Mouse (Mus musculus) liver (tissue): ENCODE data around the gene Clstn1.

Experiments
- DNase-seq: peaks from one replicate; pipeline ENCODE4 v3.0.0-alpha.2; 2020; ENCODE audit warnings: mixed read lengths

Clstn1 gene

GRCm38 (mm10) chr4:149683875-149684274 lies 97.6 kb downstream of the Clstn1 start:
- DNase-seq = no peak

DNA sequence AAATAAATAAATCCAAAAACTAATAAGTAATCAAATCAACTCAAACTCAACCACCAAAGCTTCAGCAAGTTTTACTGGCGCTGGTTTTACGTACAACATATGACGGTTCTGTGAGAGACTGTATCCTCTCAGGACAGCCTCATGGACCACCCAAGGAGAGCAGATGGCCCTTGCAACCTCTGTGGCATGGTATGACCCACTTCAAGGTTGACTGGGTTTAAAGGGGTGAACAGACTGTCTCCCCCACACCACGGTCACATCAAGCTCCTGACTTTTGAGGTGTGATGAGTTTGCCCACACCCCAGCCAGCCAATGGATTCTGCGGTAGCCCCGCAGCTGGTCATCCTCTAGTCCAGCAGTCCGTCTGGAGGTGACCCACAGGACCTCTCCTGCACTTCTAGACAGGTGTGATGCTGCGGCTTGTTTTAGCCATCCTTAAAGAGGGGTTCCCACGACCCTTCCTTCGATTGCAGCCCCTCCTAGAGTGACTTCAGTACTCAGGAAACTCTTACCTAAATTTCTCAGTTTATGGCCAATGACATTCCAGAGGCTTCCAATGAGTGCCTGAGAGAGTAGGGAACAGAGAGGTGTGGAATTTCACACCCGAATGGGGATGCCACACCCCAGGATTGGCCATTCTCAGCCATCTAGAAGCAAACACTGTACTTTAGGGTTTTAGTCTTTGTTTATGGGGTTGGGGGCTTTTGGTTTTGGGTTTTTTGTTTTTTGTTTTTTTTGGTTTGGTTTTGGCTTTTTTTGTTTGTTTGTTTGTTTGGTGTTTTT lies 98.8 kb downstream of the Clstn1 start:
- no peak for DNase-seq

GRCm38 (mm10) chr4:149688861-149689260 lies 102.6 kb downstream of the Clstn1 start:
- no peak for DNase-seq

- no peak for DNase-seq
These were observed 103.8 kb downstream of the Clstn1 start for GRCm38 (mm10) chr4:149689822-149690700.

- peak; percentile 35 for DNase-seq
These were observed 104.6 kb downstream of the Clstn1 start for GRCm38 (mm10) chr4:149690828-149691280.

DNA sequence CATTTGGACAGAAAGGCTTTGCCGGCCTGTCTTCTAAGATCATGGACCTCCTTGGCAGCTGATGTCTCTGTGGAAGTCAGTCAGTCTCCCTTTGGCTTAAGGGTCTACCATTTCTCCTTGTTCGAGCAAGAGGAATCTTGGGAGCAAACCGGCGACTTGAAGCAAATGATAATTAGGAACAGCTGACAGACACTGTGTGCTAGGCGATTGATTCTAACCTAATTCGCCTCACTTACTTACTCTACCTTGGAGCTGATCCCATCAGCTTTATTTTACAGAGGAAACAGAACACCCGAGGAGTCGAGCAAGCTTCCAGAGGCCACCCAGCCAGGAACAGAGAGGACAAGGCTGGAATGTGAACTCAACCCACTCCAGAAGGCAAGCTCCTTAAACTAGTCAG lies 105.1 kb downstream of the Clstn1 start:
- no peak for DNase-seq

DNA sequence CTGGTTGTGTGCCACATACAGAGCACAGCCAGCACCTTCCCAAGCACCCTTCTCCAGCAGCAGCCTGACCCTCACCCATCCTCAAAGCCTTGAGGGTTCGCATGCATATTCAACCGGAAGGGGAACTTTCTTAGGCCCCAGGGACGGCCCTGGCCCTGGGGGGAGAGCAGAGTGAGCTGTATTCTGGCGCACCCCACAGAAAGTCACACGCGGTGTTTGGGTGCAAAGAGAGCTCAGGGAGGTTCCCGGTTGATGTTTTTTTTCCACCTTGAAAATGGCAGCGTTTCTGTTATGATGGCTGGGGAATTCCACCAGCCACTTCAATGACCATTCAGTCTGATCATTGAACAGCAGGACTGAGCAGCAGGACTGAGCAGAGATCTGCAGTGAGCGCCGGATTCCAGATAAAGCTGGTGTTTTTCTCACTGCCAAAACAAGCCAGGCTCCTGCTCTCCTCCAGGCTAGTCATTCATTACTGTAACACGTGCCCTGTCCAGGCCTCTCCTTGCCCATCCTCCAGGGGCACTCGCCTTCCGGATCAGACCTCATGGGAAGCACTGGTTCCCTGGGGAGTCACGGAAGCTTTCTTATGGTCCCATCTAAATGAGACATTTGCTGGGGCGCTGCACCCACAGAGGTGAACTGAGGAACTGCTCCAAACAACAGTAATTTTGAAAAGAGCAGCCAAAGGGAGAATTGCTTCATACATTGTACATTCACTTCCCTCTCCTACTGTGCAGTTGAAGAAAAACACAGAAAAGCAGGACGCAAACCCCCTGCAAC lies 110.1 kb downstream of the Clstn1 start:
- peak; percentile 28 for DNase-seq

DNA sequence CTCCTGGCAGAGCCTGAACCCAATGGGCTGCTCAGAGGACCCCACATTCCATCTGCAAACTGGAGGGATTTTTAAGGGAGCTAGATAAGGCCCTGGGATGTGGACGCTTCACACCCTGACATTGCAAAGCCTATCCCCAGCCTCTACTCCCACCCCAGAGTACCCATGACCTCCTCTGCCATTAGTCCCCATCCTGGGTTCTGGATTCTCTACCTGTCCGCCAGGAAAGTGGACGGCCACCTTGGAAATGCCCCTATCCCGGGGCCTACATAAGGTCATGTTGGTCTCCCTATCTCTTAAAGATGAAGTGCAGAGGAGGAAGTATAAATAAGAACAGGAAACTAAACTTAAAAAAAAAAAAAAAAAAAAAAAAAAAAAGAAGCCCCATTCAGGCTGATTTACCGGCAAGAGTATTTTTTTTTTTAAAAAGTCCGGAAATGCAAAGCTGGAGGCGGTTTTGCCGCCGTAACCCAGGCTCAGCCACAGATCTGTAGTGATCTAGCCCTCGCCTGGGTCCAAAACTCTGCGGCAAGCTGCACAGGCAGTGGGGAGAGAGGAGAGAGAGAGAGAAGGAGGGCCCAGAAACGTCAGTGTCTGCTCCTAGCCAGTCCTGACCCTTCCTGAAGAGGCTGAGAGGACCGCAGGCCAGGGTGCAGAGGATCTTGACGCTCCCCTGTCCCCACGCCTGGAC lies 111.4 kb downstream of the Clstn1 start:
- DNase-seq = peak; percentile 34

DNA sequence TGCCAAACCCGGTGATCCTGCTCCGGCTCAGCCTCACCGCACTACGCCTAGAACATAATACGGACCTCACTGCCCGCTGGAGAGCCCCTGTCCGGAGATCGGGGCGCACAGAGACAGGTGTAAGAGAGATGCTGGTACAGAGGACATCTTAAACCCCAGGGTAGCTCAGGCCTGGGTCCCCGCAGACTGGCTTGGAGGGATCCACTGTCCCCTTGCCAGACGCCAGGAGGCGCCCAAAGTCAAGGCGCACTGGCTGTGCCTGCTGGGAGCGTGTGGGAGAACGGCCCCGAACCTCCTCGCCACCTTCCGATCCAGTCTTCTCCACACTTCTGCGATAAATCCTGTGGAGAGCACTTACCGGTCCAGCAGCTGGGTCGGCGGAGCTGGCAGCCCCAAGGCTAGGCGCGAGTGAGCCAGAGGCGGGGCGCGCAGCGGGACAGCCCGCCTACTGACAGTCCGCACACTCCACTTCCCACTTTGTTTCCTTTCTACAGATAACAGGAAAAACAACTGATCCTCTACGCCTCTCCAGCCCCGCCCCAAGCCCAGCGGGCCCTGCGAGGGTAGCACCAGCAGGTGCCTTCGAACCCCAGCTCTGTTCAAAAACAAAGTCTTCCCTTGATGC lies 112.0 kb downstream of the Clstn1 start:
- peak; percentile 68 for DNase-seq
